Mouse (Mus musculus) spleen, embryonic (tissue): ENCODE results near the gene Ip6k1.

ENCODE experiments used
- CTCF ChIA-PET: fragments of 350-600 bp; sonication (Branson Sonifier 250); formaldehyde crosslinking; loops from one replicate; lab custom pipeline; 2022; lab: Charles Lee

The Ip6k1 gene

GRCm38 (mm10) chr9:108054331-108055040 is 52.2 kb downstream of the Ip6k1 start:
- CTCF ChIA-PET, result no interaction called here

GRCm38 (mm10) chr9:108055061-108055460 is 52.8 kb downstream of the Ip6k1 start:
- CTCF ChIA-PET, result no interaction called here

GRCm38 (mm10) chr9:108055661-108056237 is 53.4 kb downstream of the Ip6k1 start:
- CTCF ChIA-PET, result interaction anchor here (0.6 kb wide), 1 partner anchor 318 kb away, joined by 5 read pairs; no protein-coding TSS in a partner anchor

GRCm38 (mm10) chr9:108056361-108057261 is 54.3 kb downstream of the Ip6k1 start:
- CTCF ChIA-PET, result interaction anchor here (0.6 to 0.7 kb wide), 2 partner anchors 206 to 319 kb away, joined by 5 read pairs; no protein-coding TSS in a partner anchor

GRCm38 (mm10) chr9:108057262-108057562 is 54.9 kb downstream of the Ip6k1 start:
- CTCF ChIA-PET, result interaction anchor here (0.7 kb wide), 1 partner anchor 207 kb away, joined by 5 read pairs; no protein-coding TSS in a partner anchor

- CTCF ChIA-PET, result no interaction called here
Observed at GRCm38 (mm10) chr9:108058291-108058690, 56.0 kb downstream of the Ip6k1 start.

GRCm38 (mm10) chr9:108062142-108062541 is 59.8 kb downstream of the Ip6k1 start:
- CTCF ChIA-PET, result interaction anchor here (0.6 kb wide), 1 partner anchor 999 kb away, joined by 5 read pairs; no protein-coding TSS in a partner anchor

GRCm38 (mm10) chr9:108063361-108063760 is 61.1 kb downstream of the Ip6k1 start:
- CTCF ChIA-PET, result no interaction called here

- CTCF ChIA-PET, result interaction anchor here (0.9 kb wide), 1 partner anchor 95 kb away, joined by 3 read pairs; no protein-coding TSS in a partner anchor
Observed at GRCm38 (mm10) chr9:108065491-108066011, 63.2 kb downstream of the Ip6k1 start.

- CTCF ChIA-PET, result interaction anchor here (0.7 kb wide), 1 partner anchor 143 kb away, joined by 3 read pairs; no protein-coding TSS in a partner anchor
Observed at GRCm38 (mm10) chr9:108067199-108067598, 64.9 kb downstream of the Ip6k1 start.

- CTCF ChIA-PET, result no interaction called here
Observed at GRCm38 (mm10) chr9:108067900-108068299, 65.6 kb downstream of the Ip6k1 start.

- CTCF ChIA-PET, result no interaction called here
Observed at GRCm38 (mm10) chr9:108069007-108069406, 66.7 kb downstream of the Ip6k1 start.

GRCm38 (mm10) chr9:108069529-108069928 is 67.2 kb downstream of the Ip6k1 start:
- CTCF ChIA-PET, result interaction anchor here (0.6 kb wide), 1 partner anchor 883 kb away, joined by 3 read pairs; no protein-coding TSS in a partner anchor

- CTCF ChIA-PET, result no interaction called here
Observed at GRCm38 (mm10) chr9:108071801-108072200, 69.5 kb downstream of the Ip6k1 start.

GRCm38 (mm10) chr9:108072481-108072924 is 70.2 kb downstream of the Ip6k1 start:
- CTCF ChIA-PET, result no interaction called here

GRCm38 (mm10) chr9:108073141-108073930 is 71.0 kb downstream of the Ip6k1 start:
- CTCF ChIA-PET, result no interaction called here

- CTCF ChIA-PET, result no interaction called here
Observed at GRCm38 (mm10) chr9:108080168-108080567, 77.9 kb downstream of the Ip6k1 start, which contains the start of gene Mst1. Mst1 (plus strand) TSS chr9:108080436.

- CTCF ChIA-PET, result no interaction called here
Observed at GRCm38 (mm10) chr9:108082549-108082948, 80.2 kb downstream of the Ip6k1 start.

- CTCF ChIA-PET, result no interaction called here
Observed at GRCm38 (mm10) chr9:108082988-108083431, 80.7 kb downstream of the Ip6k1 start, which contains the start of gene Rnf123. Rnf123 (minus strand) TSS chr9:108083346.

- CTCF ChIA-PET, result no interaction called here
Observed at GRCm38 (mm10) chr9:108083561-108083960, 81.3 kb downstream of the Ip6k1 start.
